Mouse (Mus musculus): Measurements from ENCODE around the gene Wdr89. TPM values are rescaled to one million over a fixed set of nuclear protein-coding genes. Genes with fewer than 3 reads are reported as not detected.
A peak's percentile ranks its signal among the peaks of the same experiment; 100 is the strongest.

Wdr89 gene
- total and polyA plus RNA-seq, 2 experiments from 2014 or later: 3.5 TPM

GRCm38 (mm10) chr12:75664516-75664810, 4.9 kb downstream of the Wdr89 start:
- H3K4me2 ChIP-seq (ENCODE audit: low read depth, low read length, poor library complexity, severe bottlenecking): no peak overlapping the region
- no peaks in the 10 kb centered on the region for H3K9me3 ChIP-seq (ENCODE audit: low read length)
- WGBS: 7% methylated on average over 6 of the region's 6 CpGs
- H3K4me3 ChIP-seq (ENCODE audit: low read depth, low read length): no peak overlapping the region
- ATAC-seq (ENCODE audit: low FRiP score): no peak
- no peaks in the 10 kb centered on the region for H3K36me3 ChIP-seq (ENCODE audit: insufficient read depth, low read length)
- H3K9ac ChIP-seq (replicated peaks; ENCODE audit: low read length, poor library complexity, severe bottlenecking): no peak overlapping the region
- no peaks in the 10 kb centered on the region for H3K27me3 ChIP-seq (ENCODE audit: insufficient read depth, low read length)
- H3K4me1 ChIP-seq (ENCODE audit: insufficient read depth, low read length): 0 out of 2 replicates have a peak, but pooled peaks cover 3% of the 10 kb centered on the region
- TF ChIP-seq CTCF (IDR thresholded peaks at IDR 0.05): no peak
- H3K27ac ChIP-seq (ENCODE audit: low read depth, low read length): no peak overlapping the region
- no peak for DNase-seq (ENCODE audit: low spot score)

GRCm38 (mm10) chr12:75663646-75664515, 5.5 kb downstream of the Wdr89 start:
- H3K36me3 ChIP-seq (ENCODE audit: insufficient read depth, low read length): no peaks in the 10 kb centered on the region
- DNase-seq (ENCODE audit: low spot score): no peak
- no peak overlapping the region for H3K4me3 ChIP-seq (ENCODE audit: low read depth, low read length)
- WGBS: 44% methylated on average over 12 of the region's 13 CpGs
- no peak for TF ChIP-seq CTCF (IDR thresholded peaks at IDR 0.05)
- H3K9me3 ChIP-seq (ENCODE audit: low read length): no peaks in the 10 kb centered on the region
- no peak for ATAC-seq (ENCODE audit: low FRiP score)
- no peak overlapping the region for H3K4me2 ChIP-seq (ENCODE audit: low read depth, low read length, poor library complexity, severe bottlenecking)
- no peak overlapping the region for H3K9ac ChIP-seq (replicated peaks; ENCODE audit: low read length, poor library complexity, severe bottlenecking)
- no peak overlapping the region for H3K27ac ChIP-seq (ENCODE audit: low read depth, low read length)
- 0 out of 2 replicates have a peak, but pooled peaks cover 2% of the 10 kb centered on the region for H3K4me1 ChIP-seq (ENCODE audit: insufficient read depth, low read length)
- no peaks in the 10 kb centered on the region for H3K27me3 ChIP-seq (ENCODE audit: insufficient read depth, low read length)

DNA sequence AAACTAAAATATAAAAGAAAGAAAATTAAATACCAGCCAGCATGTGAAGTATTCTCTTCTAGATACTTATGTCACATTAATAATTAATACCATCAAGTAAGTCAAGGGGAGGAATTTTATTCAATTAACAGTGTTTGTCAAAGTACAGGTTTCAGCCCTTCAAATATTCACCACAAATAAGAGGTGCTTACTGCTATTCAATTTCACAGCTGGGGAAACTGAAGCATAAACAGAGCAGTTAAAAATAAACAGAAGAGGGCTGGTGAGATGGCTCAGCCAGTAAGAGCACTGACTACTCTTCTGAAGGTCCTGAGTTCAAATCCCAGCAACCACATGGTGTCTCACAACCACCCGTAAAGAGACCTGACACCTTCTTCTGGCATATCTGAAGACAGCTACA, 7.0 kb downstream of the Wdr89 start:
- no peak for TF ChIP-seq CTCF (IDR thresholded peaks at IDR 0.05)
- Histone ChIP-seq H3K27ac (ENCODE audit: low read depth, low read length) (no peak overlapping the region), H3K4me3 (ENCODE audit: low read depth, low read length) (no peak overlapping the region), H3K4me1 (ENCODE audit: insufficient read depth, low read length) (no peaks in the 10 kb centered on the region), H3K27me3 (ENCODE audit: insufficient read depth, low read length) (no peaks in the 10 kb centered on the region), H3K4me2 (ENCODE audit: low read depth, low read length, poor library complexity, severe bottlenecking) (no peak overlapping the region), H3K9me3 (ENCODE audit: low read length) (no peaks in the 10 kb centered on the region), H3K36me3 (ENCODE audit: insufficient read depth, low read length) (no peaks in the 10 kb centered on the region), H3K9ac (replicated peaks; ENCODE audit: low read length, poor library complexity, severe bottlenecking) (no peak overlapping the region)
- DNase-seq (ENCODE audit: low spot score) (no peak), ATAC-seq (ENCODE audit: low FRiP score) (no peak)
- 100% methylated on average over 1 of the region's 1 CpGs for WGBS

DNA sequence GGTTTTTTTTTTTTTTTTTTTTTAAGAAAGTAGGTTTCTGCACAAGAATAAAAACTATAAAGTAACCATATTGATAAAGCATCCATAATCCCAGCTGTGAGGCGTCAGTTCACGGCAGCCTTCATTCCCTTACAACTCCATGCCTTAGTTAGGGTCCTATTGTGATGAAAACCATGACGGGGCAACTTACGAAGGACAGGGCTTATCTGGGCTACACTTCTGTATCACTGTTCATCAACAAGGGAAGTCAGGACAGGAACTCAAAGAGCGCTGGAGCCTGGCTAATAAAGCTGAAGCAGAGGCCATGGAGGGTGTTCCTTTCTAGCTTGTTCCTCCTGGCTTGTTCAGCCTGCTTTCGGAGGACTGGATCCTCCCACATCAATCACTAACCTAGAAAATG, 10.9 kb downstream of the Wdr89 start:
- no peak overlapping the region for H3K4me2 ChIP-seq (ENCODE audit: low read depth, low read length, poor library complexity, severe bottlenecking)
- no peak overlapping the region for H3K27ac ChIP-seq (ENCODE audit: low read depth, low read length)
- no peak for TF ChIP-seq CTCF (IDR thresholded peaks at IDR 0.05)
- no peak for DNase-seq (ENCODE audit: low spot score)
- no peak for ATAC-seq (ENCODE audit: low FRiP score)
- no peak overlapping the region for H3K9ac ChIP-seq (replicated peaks; ENCODE audit: low read length, poor library complexity, severe bottlenecking)
- 68% methylated on average over 6 of the region's 6 CpGs for WGBS
- H3K36me3 ChIP-seq (ENCODE audit: insufficient read depth, low read length): no peaks in the 10 kb centered on the region
- no peak overlapping the region for H3K4me3 ChIP-seq (ENCODE audit: low read depth, low read length)
- no peaks in the 10 kb centered on the region for H3K27me3 ChIP-seq (ENCODE audit: insufficient read depth, low read length)
- H3K9me3 ChIP-seq (ENCODE audit: low read length): no peaks in the 10 kb centered on the region
- no peaks in the 10 kb centered on the region for H3K4me1 ChIP-seq (ENCODE audit: insufficient read depth, low read length)

- Histone ChIP-seq H3K4me2 (ENCODE audit: low read depth, low read length, poor library complexity, severe bottlenecking) (no peak overlapping the region), H3K9me3 (ENCODE audit: low read length) (no peaks in the 10 kb centered on the region), H3K9ac (replicated peaks; ENCODE audit: low read length, poor library complexity, severe bottlenecking) (no peak overlapping the region), H3K27me3 (ENCODE audit: insufficient read depth, low read length) (no peaks in the 10 kb centered on the region), H3K4me1 (ENCODE audit: insufficient read depth, low read length) (no peaks in the 10 kb centered on the region), H3K36me3 (ENCODE audit: insufficient read depth, low read length) (no peaks in the 10 kb centered on the region), H3K27ac (ENCODE audit: low read depth, low read length) (no peak overlapping the region), H3K4me3 (ENCODE audit: low read depth, low read length) (no peak overlapping the region)
- TF ChIP-seq CTCF (IDR thresholded peaks at IDR 0.05): peak; percentile 87
- 29% methylated on average over 3 of the region's 3 CpGs for WGBS
- DNase-seq (ENCODE audit: low spot score) (peak; percentile 71), ATAC-seq (ENCODE audit: low FRiP score) (no peak)
Measured at GRCm38 (mm10) chr12:75656580-75656979, 12.8 kb downstream of the Wdr89 start.

DNA sequence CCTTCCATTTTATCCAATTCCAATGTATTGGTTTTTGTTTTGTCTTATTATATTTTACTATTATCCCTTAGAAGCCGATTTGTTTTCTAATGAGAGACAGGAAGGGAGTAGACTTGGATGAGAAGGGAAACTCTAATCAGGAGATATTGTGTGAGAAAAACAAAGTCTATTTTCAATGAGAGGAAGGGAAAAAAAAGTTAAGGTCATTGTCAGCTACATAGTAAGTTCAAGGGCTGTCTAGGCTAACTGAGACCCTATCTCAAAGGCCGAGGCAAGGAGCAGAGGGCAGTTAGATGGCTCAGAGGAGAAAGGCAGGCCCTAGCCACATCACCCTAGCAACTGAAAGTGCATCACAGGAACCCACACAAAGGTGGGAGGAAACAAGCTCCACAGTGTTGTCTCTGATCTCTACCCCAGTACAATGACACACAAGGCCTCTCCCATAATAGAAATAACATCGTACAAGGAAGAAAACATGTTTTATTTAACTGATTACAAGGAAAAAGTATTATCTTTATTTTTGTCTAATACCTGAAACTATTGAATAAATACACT, 15.0 kb downstream of the Wdr89 start:
- ATAC-seq (ENCODE audit: low FRiP score): no peak
- no peak for TF ChIP-seq CTCF (IDR thresholded peaks at IDR 0.05)
- 73% methylated on average over 3 of the region's 3 CpGs for WGBS

More for the DNA sequence above, 15.0 kb downstream of the Wdr89 start:
- DNase-seq (ENCODE audit: low spot score): no peak
- no peaks in the 10 kb centered on the region for H3K27me3 ChIP-seq (ENCODE audit: insufficient read depth, low read length)
- no peak overlapping the region for H3K4me3 ChIP-seq (ENCODE audit: low read depth, low read length)
- H3K4me1 ChIP-seq (ENCODE audit: insufficient read depth, low read length): peaks cover 4% of the 10 kb centered on the region; the same call in 1 of the 2 replicates
- H3K4me2 ChIP-seq (ENCODE audit: low read depth, low read length, poor library complexity, severe bottlenecking): no peak overlapping the region
- H3K9ac ChIP-seq (replicated peaks; ENCODE audit: low read length, poor library complexity, severe bottlenecking): no peak overlapping the region
- no peaks in the 10 kb centered on the region for H3K36me3 ChIP-seq (ENCODE audit: insufficient read depth, low read length)
- no peak overlapping the region for H3K27ac ChIP-seq (ENCODE audit: low read depth, low read length)
- no peaks in the 10 kb centered on the region for H3K9me3 ChIP-seq (ENCODE audit: low read length)
